Mouse (Mus musculus) C2C12 (cell line): Measurements from ENCODE around the gene Trio.

Source experiments
- CTCF ChIP-seq: IDR thresholded peaks from one replicate; pipeline ENCODE4 v1.5.1; 2011; ENCODE audit not compliant: control insufficient read depth, insufficient read depth, insufficient read length
- MAX ChIP-seq: IDR thresholded peaks from one replicate; pipeline ENCODE4 v1.6.1; 2011; ENCODE audit warnings: mild to moderate bottlenecking, control low read depth
- MYOG ChIP-seq: IDR thresholded peaks from one replicate; pipeline ENCODE4 v1.6.1; 2011; ENCODE audit not compliant: control insufficient read depth, insufficient read length; ENCODE audit errors: extremely low read depth
- USF1 ChIP-seq: IDR thresholded peaks from one replicate; pipeline ENCODE4 v1.6.1; 2011; ENCODE audit warnings: low read depth, mild to moderate bottlenecking, control low read depth, moderate library complexity

- TF ChIP-seq USF1 (no peak), CTCF (no peak), MYOG (no peak), MAX (peak; percentile 73)
These were observed at the start of gene Trio for GRCm38 (mm10) chr15:28025447-28026166.
